Mouse (Mus musculus) spleen, adult 18-20 months (tissue): ENCODE measurements around the gene Mlycd.

Experiments
- DNase-seq, 2 experiments: peaks; one replicate each; pipeline ENCODE4 v3.0.0; 2022; ENCODE audit warnings: mixed read lengths in 2 of 2

Gene Mlycd

DNA sequence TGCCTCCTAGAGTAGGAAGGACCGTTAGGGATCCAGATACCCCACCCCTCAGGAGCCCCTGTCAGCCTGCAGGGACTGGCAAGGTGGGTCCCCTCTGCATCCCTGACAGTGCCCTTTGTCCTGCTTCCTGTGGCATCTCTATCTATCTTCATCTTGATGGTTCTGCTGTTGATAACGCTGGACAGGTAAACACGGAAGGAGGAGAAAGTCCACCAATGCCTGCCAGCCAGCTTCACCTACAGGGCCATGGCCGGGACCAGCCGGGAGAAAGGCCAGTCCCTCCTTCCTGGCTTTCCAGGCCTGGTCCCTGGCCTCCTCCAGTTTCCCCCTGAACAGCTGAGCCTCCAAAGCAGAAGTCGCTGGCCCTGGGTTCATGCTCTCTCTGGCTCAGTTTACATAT lies 39.9 kb downstream of the Mlycd start:
- no peak for DNase-seq

GRCm38 (mm10) chr8:119435527-119435926 lies 40.8 kb downstream of the Mlycd start:
- no peak for DNase-seq

GRCm38 (mm10) chr8:119436331-119436730 lies 41.7 kb downstream of the Mlycd start:
- DNase-seq = no peak

GRCm38 (mm10) chr8:119436933-119437332 lies 42.3 kb downstream of the Mlycd start:
- DNase-seq = peak; percentile 58 to 63

DNA sequence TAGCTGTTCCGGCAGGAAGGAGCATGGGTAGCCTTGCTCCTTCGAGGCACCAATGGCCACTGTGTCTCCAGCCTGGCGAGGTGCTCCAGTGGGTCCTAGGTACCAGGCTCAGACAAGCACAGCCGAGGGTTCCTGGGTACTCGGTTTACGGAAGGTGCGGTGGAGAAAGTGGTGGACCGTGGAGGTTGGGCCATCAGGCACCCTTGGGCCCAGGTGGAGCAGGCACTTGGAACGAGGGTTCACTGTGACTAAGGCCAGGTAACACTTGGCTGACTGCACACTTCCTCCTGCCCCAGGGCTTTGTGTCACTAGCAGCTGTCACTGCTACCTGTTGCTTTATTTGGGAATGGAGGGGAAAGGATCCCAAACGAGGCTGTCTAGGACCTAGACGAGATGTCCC lies 42.8 kb downstream of the Mlycd start:
- DNase-seq = no peak

GRCm38 (mm10) chr8:119438876-119439275 lies 44.2 kb downstream of the Mlycd start:
- DNase-seq = no peak

DNA sequence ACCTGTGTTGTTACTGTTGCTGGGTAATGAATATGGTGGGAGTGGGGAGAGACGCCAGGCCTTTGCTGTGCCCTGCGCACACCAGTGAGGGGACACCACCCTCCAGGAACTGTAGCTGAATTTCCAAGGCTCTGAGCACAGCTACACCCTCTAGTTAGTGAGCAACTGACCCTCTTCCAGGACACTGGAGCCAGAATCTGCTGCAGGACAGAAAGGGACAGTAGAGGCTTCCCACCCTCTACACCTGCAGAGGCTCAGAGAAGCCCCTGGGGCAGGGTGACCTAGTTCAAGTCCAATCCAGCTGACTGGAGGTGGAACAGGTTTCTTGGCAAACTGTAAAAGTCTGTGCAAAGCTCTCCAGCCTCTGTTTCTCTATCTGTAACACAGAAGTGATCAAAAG lies 44.7 kb downstream of the Mlycd start:
- no peak for DNase-seq

DNA sequence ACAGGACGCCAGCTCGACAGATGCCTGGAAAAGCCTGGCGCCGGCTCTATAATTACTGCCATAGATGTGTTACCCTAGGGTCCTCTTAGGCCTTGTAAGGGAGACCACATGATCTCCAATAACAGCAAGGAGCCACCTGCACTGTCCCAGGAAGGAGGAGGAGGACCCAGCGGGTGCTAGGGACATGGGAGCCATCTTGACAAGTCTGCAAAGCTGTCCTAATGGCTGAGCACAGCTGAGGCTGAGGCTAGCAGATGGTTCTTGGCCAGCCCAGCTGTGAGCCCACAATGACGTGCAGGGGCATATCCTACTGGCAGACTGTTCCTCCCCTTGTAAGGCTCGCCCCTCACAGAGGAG lies 45.2 kb downstream of the Mlycd start:
- no peak for DNase-seq

DNA sequence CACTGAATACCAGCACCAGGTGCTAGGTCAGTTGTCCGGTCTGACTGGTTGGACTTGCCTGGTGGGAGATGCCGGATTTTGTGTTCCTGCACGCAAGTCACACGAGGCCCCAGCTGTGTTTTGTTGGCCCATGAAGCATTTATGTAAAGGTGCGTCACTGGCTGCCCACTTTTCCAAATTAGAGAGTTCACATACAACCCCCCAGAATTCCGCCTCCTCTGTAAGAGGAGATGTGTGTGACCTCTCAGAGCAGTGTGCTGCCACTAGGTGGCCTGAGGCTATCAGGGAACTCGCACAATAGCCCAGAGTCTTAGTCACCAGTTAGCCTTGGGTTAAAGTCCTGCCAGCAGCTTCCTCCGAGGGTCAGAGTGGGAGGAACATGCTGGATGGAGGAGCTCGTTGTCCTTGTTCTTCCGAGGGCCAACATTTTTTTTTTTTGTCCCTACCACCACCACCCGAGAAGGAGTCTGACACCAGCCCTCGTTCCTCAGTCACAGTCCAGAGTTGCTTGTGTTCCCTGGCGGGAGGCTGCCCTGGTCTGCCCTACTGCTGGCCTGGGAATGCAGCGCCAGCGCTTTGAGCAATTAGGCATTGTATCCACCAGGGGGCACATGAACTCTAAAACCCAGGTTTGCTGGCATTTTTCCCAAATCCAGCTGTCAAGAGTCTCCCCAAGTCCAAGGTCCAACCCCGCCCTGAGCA lies 45.7 kb downstream of the Mlycd start:
- peak; percentile 21 to 49 for DNase-seq

DNA sequence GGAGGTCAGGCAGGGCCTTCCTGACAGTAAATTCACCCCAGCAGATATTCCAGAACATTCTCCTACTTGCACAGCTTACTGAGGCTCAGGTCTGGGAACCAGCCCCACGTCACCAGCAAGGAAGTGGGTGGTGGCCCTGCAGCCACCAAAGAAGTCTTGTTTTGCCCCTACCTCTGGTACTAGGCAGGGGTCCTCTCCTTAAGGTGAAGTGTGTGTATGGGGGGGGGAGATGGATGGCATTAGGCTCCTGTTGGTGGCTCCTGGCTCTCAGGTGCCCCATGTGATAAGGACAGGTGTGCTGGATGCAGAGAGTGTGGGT lies 46.2 kb downstream of the Mlycd start:
- no peak for DNase-seq

- no peak for DNase-seq
Observed at GRCm38 (mm10) chr8:119442013-119442412, 47.3 kb downstream of the Mlycd start.

DNA sequence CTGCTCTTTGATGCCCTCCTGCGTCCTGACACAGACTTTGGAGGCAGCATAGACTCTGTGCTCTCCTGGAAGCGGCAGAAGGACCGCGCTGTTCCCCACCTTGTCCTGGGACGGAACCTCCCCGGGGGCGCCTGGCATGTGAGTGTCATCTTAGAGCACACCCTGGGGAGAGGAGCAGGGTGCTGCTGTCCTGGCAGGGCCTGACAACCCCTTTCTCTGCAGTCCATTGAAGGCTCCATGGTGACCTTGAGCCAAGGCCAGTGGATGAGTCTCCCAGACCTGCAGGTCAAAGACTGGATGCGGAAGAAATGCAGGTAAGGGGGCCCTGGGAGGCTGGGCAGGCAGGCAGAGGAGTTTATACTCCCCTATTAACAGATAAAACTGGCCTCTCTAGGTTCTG lies 48.3 kb downstream of the Mlycd start:
- no peak for DNase-seq

GRCm38 (mm10) chr8:119446211-119446989 lies 51.7 kb downstream of the Mlycd start, which contains the start of gene Necab2:
Necab2 (plus strand) TSS chr8:119446719.
- DNase-seq = peak; percentile 53 to 80

DNA sequence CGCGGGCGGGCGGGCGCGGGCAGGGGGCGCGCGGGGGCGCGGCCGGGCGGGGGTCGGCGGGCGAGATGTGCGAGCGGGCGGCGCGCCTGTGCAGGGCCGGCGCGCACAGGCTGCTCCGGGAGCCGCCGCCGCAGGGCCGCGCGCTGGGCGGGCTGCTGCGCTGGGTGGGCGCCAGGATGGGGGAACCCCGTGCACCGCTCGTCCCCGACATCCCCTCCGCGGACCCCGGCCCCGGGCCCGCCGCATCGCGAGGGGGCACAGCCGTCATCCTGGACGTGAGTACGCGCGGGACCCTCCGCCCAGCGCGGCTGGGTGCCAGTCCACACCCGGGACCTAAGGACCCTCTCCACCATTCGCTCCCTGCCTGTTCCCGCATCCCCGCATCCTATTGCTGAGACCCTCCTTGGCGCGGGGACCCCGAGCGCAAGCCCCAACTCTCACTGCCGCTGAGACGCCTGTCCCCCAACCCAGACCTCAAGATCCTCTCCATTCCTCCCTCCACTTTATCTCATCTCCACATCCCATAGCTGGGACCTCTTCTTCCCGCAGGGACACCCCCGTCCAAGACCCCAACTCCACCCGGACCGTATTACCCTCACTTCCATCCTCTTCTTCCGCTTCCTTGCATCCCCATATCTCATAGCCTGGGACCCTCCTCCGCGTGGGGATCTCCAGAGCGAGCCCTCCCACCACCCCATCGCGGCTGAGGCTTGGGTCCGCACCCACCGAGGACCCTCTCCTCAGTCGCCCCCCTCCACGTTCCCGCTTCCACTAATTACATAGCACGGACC lies 52.5 kb downstream of the Mlycd start:
- DNase-seq = no peak

- no peak for DNase-seq
Observed at GRCm38 (mm10) chr8:119447781-119448170, 53.1 kb downstream of the Mlycd start.

DNA sequence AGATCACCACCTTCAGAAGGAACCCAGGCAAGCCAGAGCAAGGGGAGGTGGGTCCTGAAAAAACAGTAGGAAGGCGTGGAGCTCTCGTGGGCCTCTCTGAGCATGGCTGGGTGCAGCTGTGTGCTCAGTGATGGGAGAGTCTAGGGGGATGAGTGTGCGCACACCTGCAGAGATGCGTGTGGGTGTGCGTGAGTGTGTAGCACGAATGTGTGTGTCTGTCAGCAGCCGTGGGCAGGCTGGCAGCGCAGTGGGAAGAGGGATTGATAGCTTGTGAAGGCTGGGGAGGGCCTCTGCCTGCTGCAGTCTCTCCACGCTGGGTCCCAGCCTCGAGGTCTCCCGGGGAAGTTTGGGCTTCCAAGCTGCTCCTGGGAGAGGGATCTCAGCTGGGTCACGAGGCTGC lies 54.9 kb downstream of the Mlycd start:
- DNase-seq = no peak

DNA sequence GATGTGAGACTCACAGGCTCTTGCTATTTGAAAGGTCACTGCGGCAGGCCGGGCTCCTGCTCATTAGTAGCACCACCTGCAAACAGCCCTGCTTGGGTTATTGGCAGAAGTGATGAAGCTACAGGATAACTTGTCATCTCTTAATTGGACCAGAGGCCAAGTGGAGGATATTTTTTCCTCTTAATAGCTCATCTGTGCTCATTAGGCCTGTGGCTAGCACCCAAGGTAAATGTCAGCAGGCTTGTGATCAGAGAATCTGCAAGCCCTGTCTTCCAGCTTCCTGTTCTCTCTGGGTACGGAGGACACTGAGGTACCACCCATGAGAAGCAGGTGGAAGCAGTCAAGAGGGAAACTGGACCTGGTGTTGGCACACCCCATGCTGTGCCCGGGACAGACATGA lies 56.5 kb downstream of the Mlycd start:
- no peak for DNase-seq

DNA sequence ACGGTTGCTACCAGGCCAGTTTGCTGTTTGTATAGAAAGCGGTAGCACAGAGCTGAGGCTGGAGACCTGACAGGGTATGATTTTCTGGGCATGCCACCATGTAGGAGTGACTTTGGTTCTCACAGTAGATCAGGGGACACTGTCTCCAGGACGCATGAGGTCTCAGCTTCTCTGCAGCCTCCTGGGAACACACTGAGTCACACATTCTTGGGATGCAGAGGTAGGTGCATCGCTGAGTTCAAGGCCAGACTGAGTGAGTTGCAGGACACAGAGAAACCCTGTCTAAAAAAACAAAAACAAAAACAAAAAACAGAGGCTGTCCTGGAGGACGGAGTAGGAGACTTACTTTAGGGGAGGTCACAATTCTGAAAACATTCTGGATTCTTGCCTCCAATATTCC lies 58.2 kb downstream of the Mlycd start:
- DNase-seq = no peak

GRCm38 (mm10) chr8:119456045-119456444 lies 61.4 kb downstream of the Mlycd start:
- no peak for DNase-seq

DNA sequence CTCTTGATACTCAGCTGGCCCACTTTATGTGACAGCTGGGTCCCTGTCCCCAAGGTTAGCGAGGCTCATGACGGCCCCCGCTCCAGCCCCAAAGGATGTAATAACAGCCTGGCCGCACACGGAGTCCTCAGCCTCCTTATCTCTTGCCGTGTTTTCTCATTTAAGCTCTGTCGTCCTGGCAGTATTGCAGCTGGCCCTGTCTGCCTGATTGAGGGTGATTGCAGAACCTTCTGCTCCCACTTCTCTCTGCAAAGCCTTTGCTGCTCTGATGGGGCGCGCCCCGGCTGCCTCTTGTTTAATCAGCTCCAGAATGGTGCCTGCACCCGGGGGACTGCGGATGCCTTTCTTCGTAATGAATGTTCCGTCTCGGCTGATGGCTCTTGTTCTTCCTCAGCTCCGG lies 65.0 kb downstream of the Mlycd start:
- no peak for DNase-seq
